Mouse (Mus musculus): ENCODE results near the gene Hoxd11. TPM values are rescaled to one million over a fixed set of nuclear protein-coding genes. Genes with fewer than 3 reads are reported as not detected.

Gene Hoxd11
- polyA plus RNA-seq, 1 experiment from 2014 or later = not detected

DNA sequence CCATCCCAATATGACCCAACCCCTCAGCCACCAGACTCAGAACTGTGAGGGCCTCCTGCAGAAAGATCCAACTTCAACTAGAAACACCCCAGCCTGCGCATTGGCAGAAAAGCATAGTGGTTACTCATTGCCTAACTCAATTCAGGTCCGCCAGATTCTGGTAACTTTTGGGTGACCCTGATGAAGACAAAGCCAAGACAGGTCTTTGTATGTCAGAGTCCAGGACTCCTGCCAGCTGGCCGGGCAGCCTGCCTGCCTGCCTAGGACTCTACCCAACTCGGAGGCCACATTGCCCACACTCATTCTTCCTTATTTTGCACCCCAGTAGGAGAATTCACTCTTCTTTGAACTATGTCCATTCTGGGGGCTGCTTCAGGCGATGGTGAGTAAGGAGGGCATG lies 47.2 kb downstream of the Hoxd11 start, which contains the start of gene Gm28230:
TSS of gene Gm28230 (plus strand) at position 178 of the 400 bp plus-strand sequence.
- Histone ChIP-seq H3K4me1 (ENCODE audit: control insufficient read depth, insufficient read depth, low read length) (peaks cover 6% of the 10 kb centered on the region; the same call in 1 of the 2 replicates), H3K4me2 (peak within 1 kb of the TSS; percentile 63), H3K4me3 (ENCODE audit: low read depth, low read length) (peak within 1 kb of the TSS; percentile 38), H3K27me3 (ENCODE audit: control insufficient read depth, insufficient read depth, low read length) (peaks cover 95% of the 10 kb centered on the region), H3K36me3 (ENCODE audit: control insufficient read depth, insufficient read depth, low read length) (no peaks in the 10 kb centered on the region), H3K27ac (ENCODE audit: low read depth, low read length) (no peak within 1 kb of the TSS), H3K9me3 (replicated peaks; ENCODE audit: control insufficient read depth, low read length) (no peaks in the 10 kb centered on the region), H3K9ac (ENCODE audit: low read depth, low read length) (0 out of 2 replicates have a peak within 1 kb of the TSS, but pooled peaks have one; percentile 22)
- no peak for ATAC-seq (replicated peaks; ENCODE audit: insufficient number of reproducible peaks, low FRiP score, low TSS enrichment)
- WGBS (ENCODE audit: insufficient replicate concordance) = 9% methylated on average over 5 of the region's 5 CpGs

DNA sequence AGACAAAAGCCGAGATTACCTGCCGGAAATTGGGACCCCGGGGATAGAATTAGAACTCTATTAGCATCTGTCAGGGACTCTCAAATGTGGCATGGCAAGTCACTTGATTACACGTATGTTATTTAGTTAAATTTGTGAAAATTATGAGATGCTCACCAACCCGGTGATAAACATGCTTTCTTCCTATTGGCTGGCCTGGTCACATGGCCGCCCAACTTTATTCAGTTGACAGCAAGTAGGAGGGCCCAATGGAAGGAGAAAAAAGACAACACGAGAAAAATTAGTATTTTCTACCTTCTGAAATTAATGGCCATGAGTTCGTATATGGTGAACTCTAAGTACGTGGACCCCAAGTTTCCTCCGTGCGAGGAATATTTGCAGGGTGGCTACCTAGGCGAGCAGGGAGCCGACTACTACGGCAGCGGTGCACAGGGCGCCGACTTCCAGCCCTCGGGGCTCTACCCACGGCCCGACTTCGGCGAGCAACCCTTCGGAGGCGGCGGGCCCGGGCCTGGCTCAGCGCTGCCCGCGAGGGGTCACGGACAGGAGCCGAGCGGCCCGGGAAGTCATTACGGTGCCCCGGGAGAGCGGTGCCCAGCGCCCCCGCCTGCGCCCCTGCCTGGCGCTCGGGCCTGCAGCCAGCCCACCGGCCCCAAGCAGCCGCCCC lies 47.7 kb downstream of the Hoxd11 start:
- Histone ChIP-seq H3K9ac (ENCODE audit: low read depth, low read length) (0 out of 2 replicates have a peak overlapping the region, but pooled peaks have one; percentile 22), H3K36me3 (ENCODE audit: control insufficient read depth, insufficient read depth, low read length) (no peaks in the 10 kb centered on the region), H3K27ac (ENCODE audit: low read depth, low read length) (no peak overlapping the region), H3K4me1 (ENCODE audit: control insufficient read depth, insufficient read depth, low read length) (peaks cover 6% of the 10 kb centered on the region; the same call in 1 of the 2 replicates), H3K4me3 (ENCODE audit: low read depth, low read length) (peak overlapping the region; percentile 38), H3K4me2 (peak overlapping the region; percentile 63), H3K9me3 (replicated peaks; ENCODE audit: control insufficient read depth, low read length) (no peaks in the 10 kb centered on the region), H3K27me3 (ENCODE audit: control insufficient read depth, insufficient read depth, low read length) (peaks cover 96% of the 10 kb centered on the region)
- ATAC-seq (replicated peaks; ENCODE audit: insufficient number of reproducible peaks, low FRiP score, low TSS enrichment) = no peak
- 1% methylated on average over 43 of the region's 43 CpGs for WGBS (ENCODE audit: insufficient replicate concordance)

DNA sequence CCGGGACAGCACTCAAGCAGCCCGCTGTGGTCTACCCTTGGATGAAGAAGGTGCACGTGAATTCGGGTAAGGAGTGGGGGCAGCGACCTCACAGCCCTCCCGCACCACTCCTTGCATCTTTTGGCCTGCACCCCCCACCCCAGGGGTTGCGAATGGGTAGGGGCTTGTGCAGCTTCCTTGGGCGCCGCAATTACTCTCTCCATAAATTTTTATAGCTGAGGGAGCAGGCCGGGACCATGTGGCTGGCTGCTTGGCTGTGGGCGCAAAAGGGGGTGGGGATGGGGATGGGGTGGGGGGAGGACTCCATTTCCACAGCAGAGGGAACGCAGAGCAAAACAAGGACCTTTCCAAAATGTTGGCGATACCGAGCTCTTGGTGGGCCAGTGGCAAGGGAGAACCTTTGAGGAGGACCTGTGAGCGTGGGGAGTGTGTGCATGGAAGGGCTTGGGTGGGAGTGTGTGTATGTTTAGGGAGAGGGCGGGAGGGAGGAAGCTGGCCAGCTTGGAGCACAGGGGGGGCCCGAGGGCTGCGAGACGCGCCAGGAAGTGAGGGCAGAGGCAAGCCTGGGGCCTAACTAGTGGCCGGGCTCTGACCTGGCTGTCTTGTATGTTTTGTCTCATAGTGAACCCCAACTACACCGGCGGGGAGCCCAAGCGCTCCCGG lies 48.4 kb downstream of the Hoxd11 start:
- Histone ChIP-seq H3K4me1 (ENCODE audit: control insufficient read depth, insufficient read depth, low read length) (peaks cover 6% of the 10 kb centered on the region; the same call in 1 of the 2 replicates), H3K9ac (ENCODE audit: low read depth, low read length) (no peak overlapping the region), H3K36me3 (ENCODE audit: control insufficient read depth, insufficient read depth, low read length) (no peaks in the 10 kb centered on the region), H3K4me2 (peak overlapping the region; percentile 63), H3K4me3 (ENCODE audit: low read depth, low read length) (peak overlapping the region; percentile 38), H3K9me3 (replicated peaks; ENCODE audit: control insufficient read depth, low read length) (no peaks in the 10 kb centered on the region), H3K27ac (ENCODE audit: low read depth, low read length) (no peak overlapping the region), H3K27me3 (ENCODE audit: control insufficient read depth, insufficient read depth, low read length) (peaks cover 96% of the 10 kb centered on the region)
- 2% methylated on average over 25 of the region's 25 CpGs for WGBS (ENCODE audit: insufficient replicate concordance)
- ATAC-seq (replicated peaks; ENCODE audit: insufficient number of reproducible peaks, low FRiP score, low TSS enrichment) = no peak; the same call in 1 of the 2 replicates

DNA sequence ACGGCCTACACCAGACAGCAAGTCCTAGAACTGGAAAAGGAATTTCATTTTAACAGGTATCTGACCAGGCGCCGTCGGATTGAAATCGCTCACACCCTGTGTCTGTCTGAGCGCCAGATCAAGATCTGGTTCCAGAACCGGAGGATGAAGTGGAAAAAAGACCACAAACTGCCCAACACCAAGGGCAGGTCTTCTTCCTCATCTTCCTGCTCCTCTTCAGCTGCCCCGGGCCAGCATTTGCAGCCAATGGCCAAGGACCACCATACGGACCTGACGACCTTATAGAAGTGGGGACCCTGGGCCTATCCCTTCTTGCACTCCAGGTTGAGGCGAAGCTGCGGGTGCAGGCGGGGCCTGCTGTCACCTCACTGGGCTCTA lies 48.9 kb downstream of the Hoxd11 start:
- no peak for ATAC-seq (replicated peaks; ENCODE audit: insufficient number of reproducible peaks, low FRiP score, low TSS enrichment)
- Histone ChIP-seq H3K36me3 (ENCODE audit: control insufficient read depth, insufficient read depth, low read length) (no peaks in the 10 kb centered on the region), H3K9ac (ENCODE audit: low read depth, low read length) (no peak overlapping the region), H3K4me3 (ENCODE audit: low read depth, low read length) (peak overlapping the region; percentile 10; the same call in 1 of the 2 replicates), H3K9me3 (replicated peaks; ENCODE audit: control insufficient read depth, low read length) (no peaks in the 10 kb centered on the region), H3K4me1 (ENCODE audit: control insufficient read depth, insufficient read depth, low read length) (peaks cover 6% of the 10 kb centered on the region; the same call in 1 of the 2 replicates), H3K4me2 (no peak overlapping the region), H3K27ac (ENCODE audit: low read depth, low read length) (no peak overlapping the region), H3K27me3 (ENCODE audit: control insufficient read depth, insufficient read depth, low read length) (peaks cover 95% of the 10 kb centered on the region)
- WGBS (ENCODE audit: insufficient replicate concordance) = 6% methylated on average over 13 of the region's 13 CpGs

DNA sequence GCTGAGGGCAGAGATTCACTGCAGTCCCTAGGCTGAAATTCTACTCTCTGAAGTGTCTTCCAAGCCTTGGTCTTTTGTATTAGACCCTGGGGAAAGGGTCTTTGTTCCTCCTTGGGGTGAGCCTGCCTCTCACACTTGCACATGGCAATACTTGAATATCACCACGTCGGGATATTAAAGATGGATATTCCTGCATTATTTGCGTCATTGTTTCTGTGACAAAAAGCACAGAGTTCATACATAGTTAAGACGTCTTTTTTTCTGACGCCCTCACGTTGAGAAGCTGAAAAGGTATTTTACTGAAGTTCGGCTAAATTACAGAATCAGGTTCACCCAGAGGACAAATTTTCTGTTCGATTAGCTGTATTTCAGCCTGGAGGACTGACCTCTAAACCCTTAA lies 51.0 kb downstream of the Hoxd11 start:
- H3K27me3 ChIP-seq (ENCODE audit: control insufficient read depth, insufficient read depth, low read length) = peaks cover 95% of the 10 kb centered on the region
- no peak for ATAC-seq (replicated peaks; ENCODE audit: insufficient number of reproducible peaks, low FRiP score, low TSS enrichment)
- WGBS (ENCODE audit: insufficient replicate concordance) = 8% methylated on average over 8 of the region's 8 CpGs

DNA sequence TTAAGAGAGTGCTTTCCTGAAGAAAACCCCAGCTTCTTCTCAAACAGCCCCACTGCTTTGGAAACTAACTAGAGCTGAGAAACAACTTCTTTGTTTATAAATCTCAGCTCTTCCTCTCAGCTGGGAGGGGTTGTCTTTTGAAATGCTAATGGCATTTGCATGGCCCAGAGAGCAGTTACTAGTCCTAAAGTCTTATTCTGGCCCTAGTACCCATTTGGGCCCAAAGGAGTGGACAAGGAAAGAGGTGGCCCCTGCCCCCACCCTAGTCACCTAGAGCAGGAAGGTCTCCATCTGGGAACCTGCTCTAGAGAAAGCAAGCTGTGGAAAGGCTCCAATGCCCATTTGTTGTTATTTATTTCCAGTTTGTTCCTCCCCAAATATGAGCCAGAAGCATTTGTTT lies 51.7 kb downstream of the Hoxd11 start:
- ATAC-seq (replicated peaks; ENCODE audit: insufficient number of reproducible peaks, low FRiP score, low TSS enrichment) = no peak
- Histone ChIP-seq H3K4me1 (ENCODE audit: control insufficient read depth, insufficient read depth, low read length) (peaks cover 8% of the 10 kb centered on the region), H3K36me3 (ENCODE audit: control insufficient read depth, insufficient read depth, low read length) (no peaks in the 10 kb centered on the region), H3K4me3 (ENCODE audit: low read depth, low read length) (no peak overlapping the region), H3K9me3 (replicated peaks; ENCODE audit: control insufficient read depth, low read length) (no peaks in the 10 kb centered on the region), H3K9ac (ENCODE audit: low read depth, low read length) (no peak overlapping the region), H3K27ac (ENCODE audit: low read depth, low read length) (no peak overlapping the region), H3K4me2 (no peak overlapping the region), H3K27me3 (ENCODE audit: control insufficient read depth, insufficient read depth, low read length) (peaks cover 95% of the 10 kb centered on the region)

More for the DNA sequence above, 51.0 kb downstream of the Hoxd11 start:
- no peaks in the 10 kb centered on the region for H3K9me3 ChIP-seq (replicated peaks; ENCODE audit: control insufficient read depth, low read length)
- no peak overlapping the region for H3K9ac ChIP-seq (ENCODE audit: low read depth, low read length)
- no peak overlapping the region for H3K4me3 ChIP-seq (ENCODE audit: low read depth, low read length)
- H3K4me2 ChIP-seq = no peak overlapping the region
- H3K4me1 ChIP-seq (ENCODE audit: control insufficient read depth, insufficient read depth, low read length) = peaks cover 6% of the 10 kb centered on the region; the same call in 1 of the 2 replicates
- H3K36me3 ChIP-seq (ENCODE audit: control insufficient read depth, insufficient read depth, low read length) = no peaks in the 10 kb centered on the region
- no peak overlapping the region for H3K27ac ChIP-seq (ENCODE audit: low read depth, low read length)

DNA sequence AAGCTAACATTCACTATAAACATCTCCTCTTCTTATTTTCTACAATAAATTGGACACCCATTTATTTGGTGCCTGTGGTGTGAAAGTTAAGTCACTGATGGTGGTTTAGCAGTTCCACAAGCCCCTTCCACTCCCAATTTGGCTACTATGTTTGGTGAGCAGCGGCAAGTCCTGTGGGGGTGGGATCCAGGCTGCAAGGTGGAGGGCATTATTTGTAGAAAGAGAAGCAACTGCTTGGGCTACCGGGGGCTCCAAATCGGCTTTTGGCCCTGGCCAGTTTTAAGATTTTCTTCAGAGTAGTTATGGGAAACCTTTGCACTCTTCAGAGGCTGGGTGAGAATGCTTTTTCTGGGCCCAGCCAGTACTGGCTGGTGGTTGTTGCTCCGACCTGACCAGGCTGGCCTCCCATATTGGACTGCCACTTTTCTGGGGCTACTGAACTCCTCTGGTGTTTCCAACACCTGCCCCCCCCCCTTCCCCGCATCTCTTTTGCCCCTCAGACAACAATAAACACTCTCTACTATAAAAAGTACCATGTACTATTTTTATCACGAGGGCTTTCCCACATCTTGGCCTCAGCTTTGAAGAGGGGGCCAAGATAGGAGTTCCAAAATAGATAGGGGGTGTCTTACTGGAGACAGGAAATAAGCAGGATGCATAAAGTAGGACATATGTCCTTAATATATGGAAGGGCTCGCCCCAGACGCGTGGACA lies 52.6 kb downstream of the Hoxd11 start:
- Histone ChIP-seq H3K4me1 (ENCODE audit: control insufficient read depth, insufficient read depth, low read length) (peaks cover 10% of the 10 kb centered on the region), H3K4me2 (no peak overlapping the region), H3K36me3 (ENCODE audit: control insufficient read depth, insufficient read depth, low read length) (no peaks in the 10 kb centered on the region), H3K9ac (ENCODE audit: low read depth, low read length) (no peak overlapping the region), H3K27ac (ENCODE audit: low read depth, low read length) (no peak overlapping the region), H3K9me3 (replicated peaks; ENCODE audit: control insufficient read depth, low read length) (no peaks in the 10 kb centered on the region), H3K27me3 (ENCODE audit: control insufficient read depth, insufficient read depth, low read length) (peaks cover 94% of the 10 kb centered on the region), H3K4me3 (ENCODE audit: low read depth, low read length) (no peak overlapping the region)
- no peak for ATAC-seq (replicated peaks; ENCODE audit: insufficient number of reproducible peaks, low FRiP score, low TSS enrichment)
- 5% methylated on average over 9 of the region's 9 CpGs for WGBS (ENCODE audit: insufficient replicate concordance)

DNA sequence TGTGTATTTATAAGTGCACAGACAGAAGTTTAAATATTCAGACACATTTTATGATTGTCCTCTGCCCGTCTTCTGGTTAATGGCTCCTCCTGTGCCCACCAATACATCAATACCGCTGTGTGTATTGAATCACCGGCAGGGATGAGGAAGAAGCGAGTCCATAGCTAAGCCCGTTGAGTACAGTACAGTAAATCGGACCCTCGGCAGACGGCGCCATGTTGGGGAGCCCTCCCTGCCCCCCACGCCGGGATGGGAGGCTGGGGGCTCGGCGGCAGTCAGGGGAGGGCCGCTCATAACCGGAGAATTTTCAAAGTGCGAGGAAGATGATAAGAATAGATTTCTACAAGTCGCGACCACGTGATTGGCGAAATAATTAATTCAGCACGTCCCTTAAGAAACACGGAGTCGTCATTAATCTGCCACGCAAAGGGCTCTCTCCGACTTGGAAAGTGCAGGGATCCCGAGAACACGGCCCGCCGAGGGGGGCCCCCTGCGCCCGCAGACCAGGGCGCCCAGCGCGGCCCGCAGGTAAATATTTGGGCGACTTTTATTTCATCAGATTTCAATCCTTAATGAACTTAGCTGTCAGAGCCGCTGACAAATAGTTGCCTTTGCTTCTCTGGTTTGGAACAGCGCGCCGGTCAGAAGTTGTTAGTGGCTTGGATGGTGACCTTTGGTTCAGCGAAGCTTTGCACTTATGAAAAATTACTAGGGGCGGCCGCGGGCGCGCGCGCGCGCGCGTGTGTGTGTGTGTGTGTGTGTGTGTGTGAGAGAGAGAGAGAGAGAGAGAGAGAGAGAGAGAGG lies 53.4 kb downstream of the Hoxd11 start:
- 1% methylated on average over 52 of the region's 52 CpGs for WGBS (ENCODE audit: insufficient replicate concordance)

More for the DNA sequence above, 53.4 kb downstream of the Hoxd11 start:
- H3K9ac ChIP-seq (ENCODE audit: low read depth, low read length) = no peak overlapping the region
- peak overlapping the region; percentile 18 for H3K4me3 ChIP-seq (ENCODE audit: low read depth, low read length)
- H3K9me3 ChIP-seq (replicated peaks; ENCODE audit: control insufficient read depth, low read length) = no peaks in the 10 kb centered on the region
- ATAC-seq (replicated peaks; ENCODE audit: insufficient number of reproducible peaks, low FRiP score, low TSS enrichment) = no peak
- peak overlapping the region; percentile 47 for H3K4me2 ChIP-seq
- H3K27me3 ChIP-seq (ENCODE audit: control insufficient read depth, insufficient read depth, low read length) = peaks cover 94% of the 10 kb centered on the region
- H3K27ac ChIP-seq (ENCODE audit: low read depth, low read length) = no peak overlapping the region
- H3K4me1 ChIP-seq (ENCODE audit: control insufficient read depth, insufficient read depth, low read length) = peaks cover 4% of the 10 kb centered on the region
- no peaks in the 10 kb centered on the region for H3K36me3 ChIP-seq (ENCODE audit: control insufficient read depth, insufficient read depth, low read length)

Measured in heart, embryonic 11.5 days (tissue).